Mouse (Mus musculus) bone marrow, adult 2 months (tissue): ENCODE data around the gene Slc15a1.

Experiments used
- CTCF ChIP-seq: fragments of 200-500 bp; IDR thresholded peaks from 2 replicates; pipeline ENCODE4 v1.5.1; 2011; ENCODE audit warnings: low read length, control low read depth; ENCODE audit not compliant: control insufficient read depth, insufficient read depth
- POLR2A ChIP-seq: fragments of 200-500 bp; IDR thresholded peaks from 2 replicates; pipeline ENCODE4 v1.6.1; 2011; ENCODE audit warnings: low read depth, mild to moderate bottlenecking, control low read depth, low read length, borderline replicate concordance; ENCODE audit not compliant: control insufficient read depth

DNA sequence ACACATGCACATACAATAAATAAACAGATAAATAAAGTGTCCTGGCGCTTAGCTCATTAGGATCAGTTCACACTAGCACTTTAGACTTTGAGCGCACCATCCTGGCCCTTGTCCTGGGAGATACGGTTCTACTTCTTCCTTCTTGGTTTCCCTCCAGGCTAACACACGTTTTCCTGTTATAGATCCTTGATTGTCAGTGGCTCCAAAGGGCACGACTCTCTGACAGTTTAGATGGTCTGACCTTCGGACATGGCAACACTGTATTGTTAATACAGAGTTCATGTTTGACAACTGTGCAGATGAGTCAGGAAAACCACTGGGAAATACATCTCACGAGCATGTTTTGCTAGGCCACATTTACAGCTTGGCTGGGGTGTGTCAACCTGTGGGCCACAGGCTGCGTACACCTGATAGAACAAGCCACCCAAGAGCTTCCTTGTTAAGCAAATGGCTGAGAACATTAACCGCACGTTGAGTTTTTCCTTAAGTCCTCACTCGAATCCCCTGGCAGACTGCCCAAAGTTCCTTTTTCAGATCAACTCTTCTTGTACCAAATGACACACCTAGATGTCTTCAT lies 33.4 kb downstream of the Slc15a1 start:
- TF ChIP-seq CTCF (no peak), POLR2A (no peak)
